Mouse (Mus musculus) c-Kit-negative CD71-positive TER-119-positive erythroid progenitor cells, embryonic 14.5 days (primary cell): Measurements from ENCODE around the gene Arl8b.

Experiments
- DNase-seq: peaks from one replicate; pipeline ENCODE4 v3.0.0-alpha.2; 2013; ENCODE audit warnings: low read depth, low spot score

Arl8b gene

GRCm38 (mm10) chr6:108784796-108785195, 1.9 kb downstream of the Arl8b start:
- DNase-seq, result no peak

DNA sequence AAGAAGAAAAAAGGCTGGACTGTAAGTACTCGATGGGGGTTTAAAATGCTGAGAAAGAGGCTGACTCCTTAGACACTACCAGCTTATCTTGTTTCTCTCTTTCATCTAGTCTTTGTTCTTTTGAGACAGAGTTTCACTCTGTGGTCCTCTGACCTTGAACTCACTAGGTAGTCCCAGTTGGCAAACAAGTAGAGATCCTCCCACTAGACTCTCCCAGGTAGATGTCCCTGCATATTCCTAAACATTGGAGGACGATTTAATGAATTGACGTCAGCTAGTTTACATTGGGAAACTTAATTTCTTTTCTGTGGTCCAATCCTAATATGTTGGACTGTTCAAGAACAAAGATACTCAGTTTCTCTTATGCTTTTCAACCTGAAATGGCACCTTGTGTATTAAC, 2.7 kb downstream of the Arl8b start:
- DNase-seq, result no peak

GRCm38 (mm10) chr6:108791498-108791897, 8.6 kb downstream of the Arl8b start:
- DNase-seq, result no peak

- DNase-seq, result no peak
Observed at GRCm38 (mm10) chr6:108795912-108796311, 13.0 kb downstream of the Arl8b start.

DNA sequence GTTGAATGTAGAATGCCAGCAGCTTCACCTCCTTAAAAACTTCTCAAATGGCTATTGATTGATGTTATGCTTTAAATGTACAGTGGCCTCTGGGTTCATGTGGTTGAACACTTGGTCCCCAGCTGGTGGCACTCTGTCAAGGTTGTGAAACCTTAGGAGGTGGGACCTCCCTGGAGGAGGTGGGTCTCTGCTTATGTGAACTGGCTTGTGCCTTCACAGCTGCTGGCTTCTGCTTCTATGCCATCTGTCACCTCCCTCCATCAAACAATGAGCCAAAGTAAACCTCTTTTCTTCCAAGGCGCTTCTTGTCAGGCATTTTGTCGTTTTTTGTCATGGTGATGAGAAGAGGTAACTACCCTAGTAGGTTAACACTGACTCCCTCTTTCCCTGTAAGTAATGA, 13.8 kb downstream of the Arl8b start:
- no peak for DNase-seq

DNA sequence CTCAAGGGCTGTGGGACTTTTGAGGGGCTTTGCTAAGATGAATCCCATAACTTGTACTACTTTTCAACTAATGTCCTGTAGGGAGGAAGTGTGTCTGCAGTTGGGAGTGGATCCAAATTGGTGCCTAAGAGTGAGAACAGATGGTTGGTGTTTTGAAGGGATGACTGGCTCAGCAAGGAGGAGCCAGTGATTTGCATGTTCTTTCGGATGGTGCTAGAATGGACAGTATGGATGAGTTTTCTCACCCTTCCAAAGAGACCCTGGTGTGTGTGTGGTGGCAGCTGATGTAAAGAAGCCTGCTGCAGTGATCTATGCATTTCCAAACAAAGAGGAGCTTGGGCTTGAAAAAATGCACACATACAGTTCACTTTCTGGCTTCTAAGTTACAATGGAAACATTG, 22.3 kb downstream of the Arl8b start:
- no peak for DNase-seq

GRCm38 (mm10) chr6:108805871-108806270, 23.0 kb downstream of the Arl8b start:
- DNase-seq, result no peak

GRCm38 (mm10) chr6:108807446-108807845, 24.5 kb downstream of the Arl8b start:
- no peak for DNase-seq

- DNase-seq, result no peak
Observed at GRCm38 (mm10) chr6:108808786-108809185, 25.9 kb downstream of the Arl8b start.

DNA sequence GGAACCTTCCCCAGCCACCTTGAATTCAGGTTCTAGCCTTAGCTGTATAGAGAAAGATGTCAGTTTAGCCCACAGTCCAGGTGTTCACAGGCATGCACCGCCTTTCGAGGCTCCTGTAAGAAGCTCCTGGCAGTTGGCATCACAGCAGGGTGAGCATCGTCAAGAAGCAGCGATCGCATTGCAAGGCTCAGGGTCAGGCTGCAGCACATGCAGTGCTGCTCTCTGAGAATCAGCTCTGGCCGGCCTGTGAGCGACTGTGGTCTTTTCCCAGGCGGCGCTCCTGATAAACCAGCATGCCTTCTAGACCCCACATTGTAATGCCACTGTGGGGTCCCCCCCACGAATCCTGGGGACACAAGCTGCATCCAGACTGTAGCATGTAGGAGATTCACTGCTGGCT, 27.3 kb downstream of the Arl8b start:
- DNase-seq, result no peak

GRCm38 (mm10) chr6:108812134-108812533, 29.2 kb downstream of the Arl8b start:
- DNase-seq, result no peak

DNA sequence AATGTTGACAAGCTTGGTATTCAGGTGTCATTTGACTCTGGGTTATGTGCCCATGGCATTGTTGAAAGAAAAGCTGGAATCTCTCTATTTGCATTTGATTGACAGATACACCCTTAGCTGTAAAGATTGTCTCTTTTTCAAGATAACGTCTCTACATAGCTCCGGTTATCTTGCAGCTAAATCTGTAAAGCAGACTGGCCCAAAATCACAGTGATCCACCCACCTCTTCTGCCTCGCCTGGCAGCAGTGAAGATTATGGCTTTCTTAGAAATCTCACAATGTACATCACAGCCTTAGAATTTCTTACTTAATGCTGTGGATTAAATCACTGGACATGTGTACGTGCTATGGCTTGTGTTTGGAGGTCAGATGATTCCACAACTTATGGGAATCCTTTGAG, 34.6 kb downstream of the Arl8b start:
- DNase-seq, result no peak

- no peak for DNase-seq
Observed at GRCm38 (mm10) chr6:108824816-108825545, 42.1 kb downstream of the Arl8b start.

- DNase-seq, result no peak
Observed at GRCm38 (mm10) chr6:108826070-108826469, 43.2 kb downstream of the Arl8b start.

- DNase-seq, result peak; percentile 5
Observed at GRCm38 (mm10) chr6:108827336-108827920, 44.5 kb downstream of the Arl8b start.

DNA sequence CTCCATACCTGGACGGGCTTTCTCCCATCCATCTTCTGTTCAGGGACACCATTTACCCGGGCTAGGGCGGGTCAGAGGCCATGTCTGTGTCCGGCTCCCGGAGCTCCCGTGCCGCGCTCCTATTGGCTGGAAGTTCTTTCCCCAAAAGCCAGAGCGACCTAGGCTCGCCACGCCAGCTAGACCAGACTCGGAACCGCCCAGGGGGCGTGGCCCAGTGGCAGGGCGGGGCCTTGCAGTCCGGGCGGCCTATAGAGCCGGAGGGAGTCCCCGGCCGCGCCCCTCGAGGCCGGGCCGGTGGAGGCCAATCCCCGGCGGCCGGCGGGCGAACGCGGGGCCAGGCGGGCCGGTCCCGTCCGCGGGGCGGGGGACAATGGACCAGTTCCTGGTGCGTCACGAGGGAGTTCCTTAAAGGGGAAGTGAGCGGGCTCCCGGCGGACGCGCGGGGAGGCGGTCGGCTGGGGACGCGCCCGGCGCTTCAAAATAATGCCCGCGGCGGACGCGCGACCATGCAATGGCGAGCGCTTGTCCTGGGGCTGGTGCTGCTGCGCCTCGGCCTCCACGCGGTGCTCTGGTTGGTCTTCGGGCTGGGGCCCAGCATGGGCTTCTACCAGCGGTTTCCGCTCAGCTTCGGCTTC, 45.5 kb downstream of the Arl8b start, which contains the start of gene Edem1:
Edem1 (plus strand) TSS at position 408 of the 635 bp plus-strand sequence.
- DNase-seq, result peak; percentile 92

GRCm38 (mm10) chr6:108828872-108829271, 46.0 kb downstream of the Arl8b start:
- no peak for DNase-seq

GRCm38 (mm10) chr6:108829386-108830370, 46.8 kb downstream of the Arl8b start:
- DNase-seq, result peak; percentile 30

GRCm38 (mm10) chr6:108832170-108832569, 49.3 kb downstream of the Arl8b start:
- DNase-seq, result no peak

GRCm38 (mm10) chr6:108832989-108833388, 50.1 kb downstream of the Arl8b start:
- DNase-seq, result no peak

GRCm38 (mm10) chr6:108833963-108834697, 51.2 kb downstream of the Arl8b start:
- DNase-seq, result no peak
